Mouse (Mus musculus) cerebellum, postnatal 36 days (tissue): ENCODE results near the gene Frat1.
"Not testable (repeated sequence)": the region's sequence is repeated elsewhere in the genome, so short reads cannot be mapped to it uniquely, and the experiment has no call there.

Experiments
- DNase-seq, 2 experiments: peaks; one replicate each; pipeline ENCODE4 v3.0.0; 2021 to 2022; ENCODE audit warnings: mixed read lengths in 2 of 2

The Frat1 gene

DNA sequence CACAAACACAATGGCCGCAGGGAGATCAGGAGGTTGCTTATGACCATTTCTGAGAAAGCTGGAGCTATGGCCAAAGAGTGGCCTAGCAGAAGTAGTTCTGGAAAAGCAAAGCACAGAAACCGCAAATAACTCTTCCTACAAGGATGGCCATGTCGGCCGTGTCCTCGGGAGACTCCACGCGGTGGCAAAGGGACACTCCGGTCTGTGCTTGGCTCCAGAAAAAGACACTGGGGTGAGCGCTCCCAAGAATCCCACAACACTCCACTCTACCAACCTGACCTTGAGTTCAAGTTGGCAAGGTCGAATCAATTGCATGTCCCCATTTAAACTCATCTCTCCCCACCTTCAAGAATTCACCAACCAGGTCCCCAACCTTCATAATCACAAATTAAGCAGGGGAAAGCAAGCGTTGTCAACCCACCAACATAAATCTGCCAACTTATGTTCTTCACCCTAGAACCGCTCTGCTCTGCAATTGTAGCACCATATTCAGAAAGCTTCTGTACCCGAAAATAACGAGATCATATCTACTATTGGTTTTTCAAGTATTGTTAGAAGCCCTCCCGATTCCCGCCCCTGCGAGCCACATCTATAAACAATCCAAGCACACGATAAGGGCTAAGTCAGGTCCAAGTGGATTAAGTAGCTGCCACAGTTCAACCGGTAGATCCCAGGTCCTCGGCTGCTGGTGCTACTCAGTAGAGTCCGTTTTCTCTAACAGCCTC is 16.8 kb downstream of the Frat1 start:
- DNase-seq = peak; percentile 40 to 50

DNA sequence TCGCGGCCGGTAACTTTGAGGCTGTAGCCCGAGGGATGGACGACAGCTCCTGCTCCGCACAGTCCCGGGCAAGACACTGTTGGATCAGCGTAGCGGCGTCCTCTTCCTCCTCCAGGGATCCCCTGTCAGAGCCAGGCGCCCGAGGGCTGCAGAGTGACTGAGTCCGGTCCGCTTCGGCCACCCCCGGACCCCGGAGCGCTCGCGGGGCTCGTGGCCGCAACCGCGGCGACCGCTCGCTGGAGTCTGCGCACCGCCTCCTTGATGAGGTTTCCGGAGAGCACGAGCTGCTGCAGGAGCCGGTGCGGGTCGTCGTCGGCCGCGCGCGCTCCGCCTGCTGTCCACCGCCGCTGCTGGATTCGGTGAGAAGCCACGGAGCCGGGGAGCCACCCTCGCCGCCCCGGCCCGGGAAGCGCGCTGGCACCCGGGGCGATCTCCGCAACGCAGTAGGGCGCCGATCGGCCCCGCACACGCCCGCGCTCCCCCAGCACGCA is 17.4 kb downstream of the Frat1 start:
- DNase-seq = peak; percentile 48 to 55

DNA sequence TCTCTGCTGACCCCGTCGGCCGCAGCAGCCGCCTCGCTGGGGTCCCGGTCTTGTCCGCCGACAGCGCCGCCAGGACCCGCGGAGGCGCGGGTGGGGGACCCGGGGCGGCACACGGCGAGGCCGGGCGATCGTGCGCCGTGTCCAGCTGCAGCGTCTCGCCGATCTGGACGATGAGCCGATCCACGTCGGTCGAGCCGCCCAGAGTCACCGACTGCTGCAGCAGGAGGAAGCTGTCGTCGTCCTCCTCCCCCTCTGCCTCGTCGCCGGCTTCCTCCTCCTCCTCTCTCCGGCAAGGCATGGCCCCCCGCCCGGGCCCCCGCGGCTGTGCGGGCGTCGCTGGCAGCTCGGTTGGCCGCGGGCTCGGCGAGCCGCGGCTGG is 17.8 kb downstream of the Frat1 start:
- DNase-seq = peak in 1 of 2 experiments; percentile 46

DNA sequence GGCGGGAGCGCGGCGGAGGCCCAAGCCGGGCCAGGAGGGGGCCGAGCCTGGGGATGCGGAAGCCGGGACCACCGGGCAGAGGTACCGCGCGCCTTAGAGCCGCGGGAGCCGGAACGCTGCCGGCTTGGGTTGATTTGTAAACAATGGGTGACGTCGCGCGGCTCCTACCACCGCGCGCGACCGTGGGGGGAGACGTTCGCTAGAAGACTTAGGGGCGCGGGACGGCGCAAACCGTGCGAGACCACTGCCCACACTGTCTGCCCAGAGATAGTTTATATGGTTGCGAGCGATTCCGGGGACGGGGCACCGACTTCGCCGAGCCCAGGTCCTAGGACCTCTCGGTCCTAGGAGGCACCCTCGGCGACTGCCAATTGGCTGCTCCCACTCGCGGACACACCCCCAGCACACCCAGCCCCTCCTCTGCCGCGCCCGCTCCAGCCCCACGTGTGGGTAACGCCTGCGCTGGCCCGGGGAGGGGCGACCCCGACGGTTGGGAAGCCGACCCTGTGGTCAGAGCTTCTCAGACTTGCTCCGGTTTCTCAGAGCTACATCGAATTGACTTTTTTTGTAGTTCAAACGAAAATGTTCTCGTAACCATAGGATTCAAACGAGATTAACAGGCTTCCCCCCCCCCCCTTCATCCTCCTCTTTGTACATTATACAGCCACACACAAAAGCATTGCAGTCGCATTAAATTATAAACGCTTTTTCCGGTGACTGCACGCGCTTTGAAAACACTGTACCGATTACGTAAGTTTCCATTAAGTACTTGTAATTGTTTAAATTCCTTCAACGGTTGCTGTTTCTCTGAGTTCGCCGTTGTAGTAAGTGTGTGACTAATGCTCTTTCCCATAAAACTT is 18.5 kb downstream of the Frat1 start, which contains the start of gene Frat2:
TSS of gene Frat2 (minus strand) at position 141 of the 860 bp plus-strand sequence.
- peak; percentile 86 to 87 for DNase-seq

DNA sequence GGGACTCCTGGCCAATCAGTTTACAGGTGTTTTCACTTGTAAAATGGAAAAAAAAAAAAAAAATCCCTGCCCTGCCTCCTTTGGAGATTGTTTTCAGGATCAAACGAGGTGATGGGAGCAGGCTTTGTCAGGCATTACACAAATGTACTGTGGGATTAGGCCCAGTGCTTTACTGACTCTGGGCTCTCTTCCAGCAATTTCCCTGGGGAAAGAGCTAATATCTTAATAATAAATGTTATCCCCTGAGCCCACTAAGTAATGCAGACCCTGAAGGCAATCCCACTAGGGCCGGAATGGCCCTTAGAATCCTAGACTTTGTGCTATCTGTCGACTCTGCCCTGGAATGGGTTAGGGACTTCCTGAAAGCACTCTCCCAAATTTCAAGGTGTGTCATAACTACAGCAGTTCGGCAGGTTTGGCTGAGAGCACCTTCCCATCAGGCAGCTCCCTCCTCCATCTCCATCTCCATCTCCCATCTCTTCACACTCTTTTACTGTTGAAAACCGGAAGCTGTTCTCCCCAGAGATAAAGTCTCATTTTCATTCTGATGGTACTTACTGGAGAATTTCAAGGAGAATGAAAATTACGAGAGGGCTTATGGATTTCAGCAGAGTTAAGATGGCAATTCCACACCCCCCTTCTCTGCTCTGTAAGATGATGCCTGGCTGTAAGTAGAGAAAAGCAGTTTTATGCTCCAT is 20.4 kb downstream of the Frat1 start:
- DNase-seq = no peak

DNA sequence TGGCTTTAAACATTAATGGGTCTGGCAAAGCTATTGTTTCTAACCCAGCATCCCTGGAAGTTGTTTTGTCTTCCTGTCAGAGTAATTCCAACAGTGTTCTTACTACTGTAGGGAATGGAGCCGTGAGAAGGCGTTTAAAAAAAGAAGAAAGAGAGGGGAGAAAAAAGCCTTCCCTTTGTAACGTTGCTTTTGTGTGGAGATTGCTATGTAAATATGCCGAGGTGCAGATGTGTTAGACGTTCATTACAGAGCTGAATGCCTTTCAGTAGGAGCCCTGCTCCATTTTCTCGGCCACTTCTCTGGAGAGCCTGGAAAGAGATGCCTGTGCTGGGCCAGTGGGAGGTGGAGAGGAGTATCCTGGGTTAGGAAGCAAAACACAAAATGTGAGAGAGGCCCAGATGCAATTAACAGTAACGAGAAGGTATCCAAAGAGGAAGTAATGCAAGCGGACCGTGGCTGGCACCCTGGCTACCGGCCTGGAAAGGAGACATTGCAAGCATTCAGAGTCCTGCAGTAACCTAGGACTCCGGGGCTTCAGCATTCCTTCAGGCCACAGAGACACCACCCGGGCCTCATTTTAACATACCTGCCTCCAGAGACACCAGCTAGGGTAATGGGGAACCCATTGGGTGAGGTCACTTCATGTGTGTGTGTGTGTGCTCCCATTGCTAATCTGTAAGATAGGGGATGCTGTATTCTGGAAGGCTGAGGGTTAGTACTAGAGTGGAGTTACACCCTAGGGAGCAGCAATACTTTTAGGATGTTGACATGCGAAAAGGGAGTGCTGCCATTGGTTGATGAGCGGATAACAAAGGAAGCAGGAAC is 21.2 kb downstream of the Frat1 start:
- no peak for DNase-seq

DNA sequence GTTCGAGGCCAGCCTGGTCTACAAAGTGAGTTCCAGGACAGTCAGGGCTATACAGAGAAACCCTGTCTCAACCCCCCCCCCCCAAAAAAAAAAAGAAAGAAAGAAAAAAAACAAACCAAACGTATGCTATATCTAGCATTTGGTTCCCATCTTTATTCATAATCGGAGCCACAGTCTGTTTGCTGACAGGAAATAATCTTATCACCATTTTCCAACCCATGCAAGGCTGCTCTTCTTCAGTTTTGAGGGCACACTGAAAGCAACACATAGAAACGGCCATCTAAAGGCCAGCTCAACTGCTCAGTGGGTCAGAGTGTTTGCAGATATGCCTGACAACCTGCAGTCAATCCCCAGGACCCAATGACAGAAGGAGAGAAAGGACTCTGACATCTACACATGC is 22.7 kb downstream of the Frat1 start:
- no peak for DNase-seq

DNA sequence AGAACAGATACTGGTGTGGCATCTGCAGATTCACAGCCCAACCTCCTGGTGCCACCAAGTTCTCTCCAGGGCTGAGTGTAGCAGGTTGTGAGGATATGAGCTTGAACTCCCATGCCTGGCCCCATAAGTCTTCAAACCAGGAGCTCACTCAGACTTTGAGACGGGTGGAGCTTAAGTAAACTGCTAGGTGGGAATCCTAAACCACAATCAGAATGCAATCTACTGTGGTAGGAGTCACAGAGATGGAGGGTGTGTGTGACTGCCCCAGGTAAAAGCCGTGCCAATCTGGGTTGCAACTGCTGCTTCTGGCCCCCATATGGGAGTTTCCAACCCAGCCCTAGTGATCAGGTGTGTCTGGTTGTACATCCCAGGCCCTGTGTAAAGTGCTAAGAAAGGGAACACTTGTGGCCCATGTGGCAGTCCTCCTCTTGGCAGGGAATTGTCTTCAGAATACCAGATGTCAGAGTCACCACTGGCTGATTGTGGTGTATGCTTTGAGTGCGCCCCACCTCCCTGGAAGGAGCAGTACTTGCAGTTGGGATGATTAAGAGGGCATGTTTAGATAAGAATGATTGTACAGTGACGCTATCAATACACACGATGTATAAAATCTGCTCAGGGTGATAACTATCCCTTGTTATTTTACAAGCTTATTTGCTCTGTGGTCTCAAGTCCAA is 27.5 kb downstream of the Frat1 start:
- no peak for DNase-seq

DNA sequence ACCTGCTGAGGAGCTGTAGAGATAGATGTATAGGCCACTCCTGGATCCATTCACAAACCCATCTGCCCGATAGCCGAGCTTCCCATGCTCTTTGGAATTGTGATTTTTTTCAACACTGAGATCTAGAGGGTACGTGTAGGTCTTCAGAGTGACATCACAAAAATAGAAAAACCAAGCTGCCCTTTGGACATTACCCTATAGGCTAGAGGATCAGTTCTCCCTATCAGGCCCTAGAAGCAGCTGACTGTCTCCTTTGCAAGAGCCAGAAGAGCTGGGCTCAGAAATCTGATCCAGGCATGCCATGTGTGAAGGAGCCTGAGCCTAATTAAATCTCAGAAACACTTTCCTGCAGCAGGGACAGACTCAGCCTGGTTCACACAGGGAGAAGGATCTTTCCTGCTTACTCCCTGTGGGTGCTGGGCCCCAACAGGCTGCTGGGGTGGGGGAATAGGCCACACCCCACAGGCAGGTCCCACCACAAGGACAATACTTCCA is 28.1 kb downstream of the Frat1 start:
- DNase-seq = no peak

DNA sequence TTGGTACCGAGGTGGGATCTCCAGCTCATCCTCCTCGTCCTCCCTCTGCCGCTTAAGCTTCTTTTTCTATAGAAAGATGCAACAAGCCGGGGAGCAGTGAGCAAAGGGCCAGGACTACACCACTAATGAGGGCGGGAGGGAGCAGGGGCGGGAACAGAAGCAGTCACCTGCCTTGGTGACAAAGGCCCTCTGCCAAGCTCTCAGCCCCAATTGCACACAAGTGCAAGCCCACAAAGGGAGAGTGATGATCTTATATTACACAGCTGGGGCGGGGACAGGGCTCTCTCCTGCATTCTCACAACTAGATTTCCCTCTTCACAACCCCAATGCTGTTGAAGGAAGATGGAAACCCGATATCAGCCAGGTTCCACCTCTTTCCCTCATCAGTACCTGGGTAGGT is 36.9 kb downstream of the Frat1 start:
- no peak for DNase-seq

DNA sequence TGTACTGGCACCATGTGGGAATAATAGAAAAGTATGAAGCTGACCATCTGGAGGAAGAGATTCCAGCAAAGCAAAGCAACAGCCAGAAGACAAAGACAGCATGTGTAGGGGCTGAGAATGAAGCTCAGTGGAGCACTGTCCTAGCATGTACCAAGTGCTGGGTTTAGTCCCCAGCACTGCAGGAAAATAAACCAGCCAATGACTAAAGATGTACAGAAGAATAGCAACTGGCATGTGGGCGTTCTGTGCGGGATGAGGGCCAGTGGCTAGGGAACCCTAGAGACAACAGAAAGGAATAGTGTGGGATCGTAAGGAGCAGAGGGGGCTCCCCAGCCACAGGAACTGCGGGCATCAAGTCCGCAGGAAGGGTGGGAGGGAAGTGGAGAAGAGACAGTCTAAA is 39.5 kb downstream of the Frat1 start:
- DNase-seq = no peak

DNA sequence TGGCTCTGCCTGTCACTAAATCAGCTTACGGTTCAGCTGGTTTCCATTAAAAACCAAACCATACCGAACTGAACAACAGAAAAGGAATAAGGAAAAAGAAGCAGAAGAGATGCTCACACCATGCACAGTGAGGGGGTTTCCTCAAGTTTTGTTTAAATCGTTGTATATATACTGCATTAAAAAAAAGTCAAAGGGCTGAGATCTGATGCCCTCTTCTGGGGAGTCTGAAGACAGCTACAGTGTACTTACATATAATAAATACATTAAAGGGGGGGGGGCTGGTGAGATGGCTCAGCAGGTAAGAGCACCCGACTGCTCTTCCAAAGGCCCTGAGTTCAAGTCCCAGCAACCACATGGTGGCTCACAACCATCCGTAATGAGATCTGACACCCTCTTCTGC is 40.2 kb downstream of the Frat1 start:
- DNase-seq = not testable (repeated sequence)

DNA sequence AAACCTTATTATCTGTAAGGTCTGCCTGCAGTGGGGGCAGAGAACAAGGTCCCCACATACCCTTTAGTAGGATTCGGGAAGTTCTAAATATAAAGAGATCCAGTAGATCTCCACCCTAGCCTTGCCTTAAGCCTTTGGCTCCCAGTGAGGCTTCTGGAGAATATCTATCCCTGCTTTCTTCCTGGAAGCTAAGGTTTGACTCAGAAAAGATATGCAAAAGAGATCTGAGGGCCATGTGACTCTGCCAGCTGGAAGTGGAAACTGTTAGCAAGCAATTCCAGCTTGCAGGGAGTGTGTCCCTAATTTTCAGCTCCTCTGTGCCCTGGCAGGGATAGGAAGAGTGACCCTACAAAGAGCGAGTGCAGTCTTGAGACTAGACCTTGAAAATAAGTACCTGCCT is 42.5 kb downstream of the Frat1 start:
- DNase-seq = no peak

DNA sequence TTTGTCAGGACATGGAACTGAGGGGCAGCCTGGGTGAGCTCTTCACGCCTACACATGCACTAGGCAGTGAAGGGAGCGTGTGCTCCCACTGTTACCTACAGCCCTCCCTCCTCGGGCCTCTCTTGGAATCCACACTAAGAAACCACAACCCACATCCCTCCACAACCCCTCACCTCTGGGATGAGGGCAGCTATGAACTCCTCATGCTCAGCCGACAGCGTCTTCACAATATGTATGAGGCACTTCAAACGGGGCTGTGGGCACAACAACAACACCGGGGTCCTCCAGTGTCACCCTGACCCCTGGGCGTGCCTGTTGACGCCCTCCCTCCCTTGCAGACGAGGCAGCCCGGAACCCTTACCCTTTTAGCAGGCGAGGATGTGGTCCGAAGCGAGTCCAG is 44.6 kb downstream of the Frat1 start:
- no peak for DNase-seq

DNA sequence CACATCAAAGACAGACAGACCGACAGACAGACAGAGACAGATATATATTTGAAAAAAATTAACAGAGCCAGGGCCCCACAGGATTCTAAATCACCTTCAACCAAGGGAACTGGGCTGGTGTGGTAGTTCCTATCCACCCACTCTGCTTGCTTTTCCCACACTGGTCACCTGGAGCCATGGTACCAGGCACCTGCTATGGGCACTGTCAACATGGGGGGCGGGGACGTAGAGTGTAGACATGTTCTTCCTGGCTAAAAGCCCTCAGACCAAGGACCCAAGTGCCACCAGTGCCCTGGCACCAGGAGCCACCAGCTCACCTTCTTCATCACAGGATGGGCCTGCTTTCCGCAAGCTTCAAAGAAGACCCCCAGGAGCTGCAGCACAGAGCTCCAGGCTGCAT is 52.1 kb downstream of the Frat1 start:
- DNase-seq = no peak
